Mouse (Mus musculus) embryo, embryonic 9.5 days (tissue): ENCODE data around the gene Drd5.

Experiments
- DNase-seq: peaks from one replicate; pipeline ENCODE4 v3.0.0-alpha.2; 2017; ENCODE audit errors: extremely low spot score

Gene Drd5

GRCm38 (mm10) chr5:38350351-38350929 lies 31.3 kb downstream of the Drd5 start:
- DNase-seq: peak; percentile 33

GRCm38 (mm10) chr5:38356927-38357326 lies 37.8 kb downstream of the Drd5 start:
- no peak for DNase-seq

DNA sequence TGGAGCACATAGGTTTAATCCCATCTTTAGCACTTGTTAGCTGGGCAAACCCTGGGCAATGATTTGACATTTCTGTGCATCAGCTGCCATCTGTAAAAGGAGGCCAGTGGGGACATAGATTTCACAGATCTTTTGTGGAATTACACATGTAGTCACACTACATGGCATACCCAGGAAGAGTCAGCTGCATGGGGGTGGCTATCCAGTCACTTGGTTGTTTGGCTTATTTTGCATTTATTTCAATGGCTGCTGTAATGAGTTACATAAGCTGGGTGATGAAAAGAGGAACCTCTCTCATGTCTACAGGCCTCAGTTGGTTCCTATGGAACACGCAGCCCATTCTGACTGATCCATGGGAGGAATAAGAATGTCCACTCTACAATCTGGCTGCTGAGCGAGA lies 40.5 kb downstream of the Drd5 start:
- no peak for DNase-seq

DNA sequence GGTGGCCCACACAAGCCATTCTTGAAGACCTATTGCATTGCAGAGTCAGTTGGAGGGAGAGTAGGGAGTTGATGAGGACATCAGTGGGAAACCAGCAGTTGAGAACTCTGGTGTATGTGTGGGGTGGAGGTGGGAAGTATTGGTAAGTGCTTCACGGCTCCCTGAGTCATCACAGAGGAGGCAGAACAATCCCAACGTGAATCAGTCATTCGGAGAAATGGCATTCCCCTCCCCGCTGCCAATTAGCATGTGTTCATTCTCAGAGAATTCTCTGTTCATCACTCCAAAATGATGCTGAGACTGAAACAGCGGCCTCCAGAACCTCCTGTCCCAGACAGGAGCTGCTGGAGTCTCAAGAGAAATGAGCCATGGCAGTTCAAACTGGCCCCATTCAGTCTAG lies 45.2 kb downstream of the Drd5 start:
- no peak for DNase-seq

- DNase-seq: no peak
These were observed 46.4 kb downstream of the Drd5 start for GRCm38 (mm10) chr5:38365521-38365920.

- DNase-seq: peak; percentile 57
These were observed 47.7 kb downstream of the Drd5 start for GRCm38 (mm10) chr5:38366650-38367470.

DNA sequence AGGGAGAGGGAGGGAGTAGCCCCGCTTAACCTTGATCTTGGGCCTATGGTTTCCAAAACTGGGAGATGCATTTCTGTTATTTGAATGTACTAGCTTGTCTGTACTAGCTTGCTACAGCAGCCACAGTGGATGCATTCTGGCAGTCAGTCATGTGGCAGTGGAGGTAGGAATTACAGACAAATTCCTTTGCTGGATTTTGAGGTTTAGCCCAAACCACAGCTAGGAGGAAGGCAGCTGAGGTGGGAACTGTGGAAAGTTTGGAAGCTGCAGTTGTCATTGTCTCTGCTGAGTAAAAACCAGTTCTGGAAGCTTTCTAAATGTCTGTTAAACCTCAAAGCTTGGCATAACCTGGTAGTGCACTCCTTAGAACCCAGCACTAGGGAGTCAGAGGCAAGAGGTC lies 52.1 kb downstream of the Drd5 start:
- no peak for DNase-seq
